Mouse (Mus musculus): ENCODE measurements around the gene Ndel1.

The Ndel1 gene

GRCm38 (mm10) chr11:68871748-68872147 is at the start of gene Ndel1:
TSS of gene Ndel1 (minus strand) at chr11:68871858.
- peak; percentile 49 for DNase-seq (ENCODE audit: low read depth)

GRCm38 (mm10) chr11:68914566-68914965 is 42.9 kb upstream of the Ndel1 start:
- no peak for DNase-seq (ENCODE audit: low read depth)

- no peak for DNase-seq (ENCODE audit: low read depth)
Measured at GRCm38 (mm10) chr11:68911531-68912177, 40.0 kb upstream of the Ndel1 start.

- no peak for DNase-seq (ENCODE audit: low read depth)
Measured at GRCm38 (mm10) chr11:68908846-68909503, 37.3 kb upstream of the Ndel1 start.

- DNase-seq (ENCODE audit: low read depth): no peak
Measured at GRCm38 (mm10) chr11:68907251-68907650, 35.6 kb upstream of the Ndel1 start.

GRCm38 (mm10) chr11:68906461-68906790 is 34.8 kb upstream of the Ndel1 start:
- no peak for DNase-seq (ENCODE audit: low read depth)

GRCm38 (mm10) chr11:68905665-68906460 is 34.2 kb upstream of the Ndel1 start:
- DNase-seq (ENCODE audit: low read depth): no peak

GRCm38 (mm10) chr11:68905138-68905531 is 33.5 kb upstream of the Ndel1 start:
- no peak for DNase-seq (ENCODE audit: low read depth)

- DNase-seq (ENCODE audit: low read depth): peak; percentile 78
Measured at GRCm38 (mm10) chr11:68904375-68905137, 32.9 kb upstream of the Ndel1 start.

GRCm38 (mm10) chr11:68903775-68904174 is 32.1 kb upstream of the Ndel1 start:
- DNase-seq (ENCODE audit: low read depth): no peak

GRCm38 (mm10) chr11:68902823-68903222 is 31.2 kb upstream of the Ndel1 start:
- no peak for DNase-seq (ENCODE audit: low read depth)

- DNase-seq (ENCODE audit: low read depth): no peak
Measured at GRCm38 (mm10) chr11:68902367-68902766, 30.7 kb upstream of the Ndel1 start.

GRCm38 (mm10) chr11:68902047-68902364 is 30.3 kb upstream of the Ndel1 start:
- no peak for DNase-seq (ENCODE audit: low read depth)

- peak; percentile 100 for DNase-seq (ENCODE audit: low read depth)
Measured at GRCm38 (mm10) chr11:68901351-68902046, 29.8 kb upstream of the Ndel1 start, which contains the start of gene Rpl26. TSS of gene Rpl26 (plus strand) at chr11:68901583.

GRCm38 (mm10) chr11:68900519-68901350 is 29.1 kb upstream of the Ndel1 start:
- no peak for DNase-seq (ENCODE audit: low read depth)

GRCm38 (mm10) chr11:68899815-68900214 is 28.2 kb upstream of the Ndel1 start:
- DNase-seq (ENCODE audit: low read depth): no peak

- DNase-seq (ENCODE audit: low read depth): no peak
Measured at GRCm38 (mm10) chr11:68898790-68899189, 27.1 kb upstream of the Ndel1 start.

- DNase-seq (ENCODE audit: low read depth): no peak
Measured at GRCm38 (mm10) chr11:68897838-68898237, 26.2 kb upstream of the Ndel1 start.

GRCm38 (mm10) chr11:68897120-68897519 is 25.5 kb upstream of the Ndel1 start:
- no peak for DNase-seq (ENCODE audit: low read depth)

GRCm38 (mm10) chr11:68896247-68896646 is 24.6 kb upstream of the Ndel1 start:
- no peak for DNase-seq (ENCODE audit: low read depth)

- DNase-seq (ENCODE audit: low read depth): no peak
Measured at GRCm38 (mm10) chr11:68893911-68894464, 22.3 kb upstream of the Ndel1 start.

Data from c-Kit-positive CD71-negative TER-119-negative erythroid progenitor cells, embryonic 14.5 days (primary cell).